Mouse (Mus musculus) hindbrain, embryonic 12.5 days (tissue): ENCODE results near the gene Daam1. TPM values are rescaled to one million over a fixed set of nuclear protein-coding genes. Genes with fewer than 3 reads are reported as not detected.
A peak's percentile ranks its signal among the peaks of the same experiment; 100 is the strongest.

ENCODE experiments used
- ATAC-seq: fragments of 200-750 bp; cut with Nextera tagmentation; 2 replicates; pipeline ENCODE4 v1.8.0; 2017; ENCODE audit warnings: moderate TSS enrichment; ENCODE audit not compliant: low FRiP score
- H3K27ac ChIP-seq: fragments of 300-500 bp; sonication (generic); 2 replicates; pipeline ENCODE4 v1.5.1; 2016; ENCODE audit warnings: mild to moderate bottlenecking
- H3K27me3 ChIP-seq: fragments of 300-500 bp; sonication (generic); 2 replicates; pipeline ENCODE4 v1.6.1; 2016; ENCODE audit warnings: mild to moderate bottlenecking
- H3K36me3 ChIP-seq: fragments of 300-500 bp; sonication (generic); 2 replicates; pipeline ENCODE4 v1.6.1; 2016; ENCODE audit warnings: mild to moderate bottlenecking
- H3K4me1 ChIP-seq: fragments of 300-500 bp; sonication (generic); 2 replicates; pipeline ENCODE4 v1.6.1; 2016
- H3K4me2 ChIP-seq: fragments of 300-500 bp; sonication (generic); replicated peaks from 2 replicates; pipeline ENCODE4 v1.6.1; 2016; ENCODE audit warnings: mild to moderate bottlenecking
- H3K4me3 ChIP-seq: fragments of 300-500 bp; sonication (generic); 2 replicates; pipeline ENCODE4 v1.5.1; 2016; ENCODE audit warnings: mild to moderate bottlenecking
- H3K9ac ChIP-seq: fragments of 300-500 bp; sonication (generic); 2 replicates; pipeline ENCODE4 v1.6.1; 2016; ENCODE audit warnings: mild to moderate bottlenecking, moderate library complexity
- H3K9me3 ChIP-seq: fragments of 300-500 bp; sonication (generic); replicated peaks from 2 replicates; pipeline ENCODE4 v1.6.1; 2016; ENCODE audit warnings: mild to moderate bottlenecking
- WGBS: fragments of 180-500 bp; shearing (Covaris S2); methylation state at CpG from one replicate; pipeline ENCODE4 v1.1.7; 2016; 5-methylcytosine and 5-hydroxymethylcytosine counted together
- polyA plus RNA-seq: library from polyadenylated mRNA; unstranded; fragments of >200 nt; fragmentation: Nextera tagmentation; extraction: Ambion mirVana; gene quantifications from 2 replicates; pipeline ENCODE4 v1.2.1, GENCODE M21; 2016

Daam1 gene
- polyA plus RNA-seq, 1 experiment from 2014 or later: 19.3 TPM

- Histone ChIP-seq H3K9ac (no peak overlapping the region), H3K9me3 (no peaks in the 10 kb centered on the region), H3K36me3 (no peaks in the 10 kb centered on the region), H3K27me3 (no peaks in the 10 kb centered on the region), H3K27ac (no peak overlapping the region), H3K4me2 (no peak overlapping the region), H3K4me3 (no peak overlapping the region), H3K4me1 (no peaks in the 10 kb centered on the region)
- WGBS: 93% methylated on average over 14 of the region's 14 CpGs
- no peak for ATAC-seq
Measured at GRCm38 (mm10) chr12:71812567-71812966, 18.3 kb upstream of the Daam1 start.

- ATAC-seq: no peak
- Histone ChIP-seq H3K9me3 (no peaks in the 10 kb centered on the region), H3K4me1 (no peaks in the 10 kb centered on the region), H3K27ac (no peak overlapping the region), H3K4me3 (no peak overlapping the region), H3K36me3 (no peaks in the 10 kb centered on the region), H3K4me2 (no peak overlapping the region), H3K9ac (no peak overlapping the region), H3K27me3 (no peaks in the 10 kb centered on the region)
- WGBS: 91% methylated on average over 9 of the region's 9 CpGs
Measured at GRCm38 (mm10) chr12:71813251-71813650, 17.6 kb upstream of the Daam1 start.

GRCm38 (mm10) chr12:71813761-71814160 is 17.1 kb upstream of the Daam1 start:
- Histone ChIP-seq H3K9ac (no peak overlapping the region), H3K4me2 (no peak overlapping the region), H3K36me3 (no peaks in the 10 kb centered on the region), H3K27me3 (no peaks in the 10 kb centered on the region), H3K4me3 (no peak overlapping the region), H3K27ac (no peak overlapping the region), H3K9me3 (no peaks in the 10 kb centered on the region), H3K4me1 (no peaks in the 10 kb centered on the region)
- WGBS: 35% methylated on average over 7 of the region's 7 CpGs
- no peak for ATAC-seq

- WGBS: 88% methylated on average over 5 of the region's 5 CpGs
Measured at GRCm38 (mm10) chr12:71820094-71820493, 10.8 kb upstream of the Daam1 start.

GRCm38 (mm10) chr12:71821272-71821671 is 9.6 kb upstream of the Daam1 start:
- 89% methylated on average over 5 of the region's 5 CpGs for WGBS
- H3K27ac ChIP-seq: no peak overlapping the region

More at GRCm38 (mm10) chr12:71820094-71820493, 10.8 kb upstream of the Daam1 start:
- Histone ChIP-seq H3K4me3 (no peak overlapping the region), H3K27ac (no peak overlapping the region), H3K9ac (no peak overlapping the region), H3K27me3 (no peaks in the 10 kb centered on the region), H3K4me2 (no peak overlapping the region), H3K4me1 (no peaks in the 10 kb centered on the region), H3K9me3 (no peaks in the 10 kb centered on the region), H3K36me3 (no peaks in the 10 kb centered on the region)
- no peak for ATAC-seq

GRCm38 (mm10) chr12:71821743-71822142 is 9.1 kb upstream of the Daam1 start:
- H3K9me3 ChIP-seq: no peaks in the 10 kb centered on the region
- ATAC-seq: no peak
- H3K4me3 ChIP-seq: no peak overlapping the region
- 85% methylated on average over 8 of the region's 8 CpGs for WGBS
- H3K27ac ChIP-seq: no peak overlapping the region
- peaks cover 7% of the 10 kb centered on the region; the same call in 1 of the 2 replicates for H3K27me3 ChIP-seq
- H3K36me3 ChIP-seq: no peaks in the 10 kb centered on the region
- H3K4me2 ChIP-seq: no peak overlapping the region
- no peaks in the 10 kb centered on the region for H3K4me1 ChIP-seq
- no peak overlapping the region for H3K9ac ChIP-seq

More at GRCm38 (mm10) chr12:71821272-71821671, 9.6 kb upstream of the Daam1 start:
- H3K4me1 ChIP-seq: no peaks in the 10 kb centered on the region
- no peaks in the 10 kb centered on the region for H3K9me3 ChIP-seq
- no peak overlapping the region for H3K4me3 ChIP-seq
- no peak for ATAC-seq
- H3K36me3 ChIP-seq: no peaks in the 10 kb centered on the region
- peaks cover 7% of the 10 kb centered on the region; the same call in 1 of the 2 replicates for H3K27me3 ChIP-seq
- no peak overlapping the region for H3K4me2 ChIP-seq
- H3K9ac ChIP-seq: no peak overlapping the region

GRCm38 (mm10) chr12:71824927-71825326 is 6.0 kb upstream of the Daam1 start:
- Histone ChIP-seq H3K4me2 (no peak overlapping the region), H3K36me3 (no peaks in the 10 kb centered on the region), H3K4me1 (no peaks in the 10 kb centered on the region), H3K9me3 (no peaks in the 10 kb centered on the region), H3K4me3 (no peak overlapping the region), H3K9ac (no peak overlapping the region), H3K27me3 (peaks cover 10% of the 10 kb centered on the region; the same call in 1 of the 2 replicates), H3K27ac (no peak overlapping the region)
- ATAC-seq: no peak
- 71% methylated on average over 6 of the region's 6 CpGs for WGBS

GRCm38 (mm10) chr12:71830139-71830538 is 739 bp upstream of the Daam1 start:
- H3K4me2 ChIP-seq: peak overlapping the region; percentile 50
- peaks cover 29% of the 10 kb centered on the region for H3K4me1 ChIP-seq
- H3K36me3 ChIP-seq: no peaks in the 10 kb centered on the region
- peaks cover 10% of the 10 kb centered on the region; the same call in 1 of the 2 replicates for H3K27me3 ChIP-seq
- WGBS: 12% methylated on average over 10 of the region's 10 CpGs
- H3K9ac ChIP-seq: peak overlapping the region; percentile 91
- no peak for ATAC-seq
- H3K4me3 ChIP-seq: peak overlapping the region; percentile 67
- H3K9me3 ChIP-seq: no peaks in the 10 kb centered on the region
- H3K27ac ChIP-seq: peak overlapping the region; percentile 30; the same call in 1 of the 2 replicates

GRCm38 (mm10) chr12:71831258-71832087 is 595 bp downstream of the Daam1 start:
- Histone ChIP-seq H3K27ac (peak overlapping the region; percentile 94), H3K4me3 (peak overlapping the region; percentile 67), H3K9ac (peak overlapping the region; percentile 91), H3K36me3 (no peaks in the 10 kb centered on the region), H3K9me3 (no peaks in the 10 kb centered on the region), H3K27me3 (peaks cover 3% of the 10 kb centered on the region; the same call in 1 of the 2 replicates), H3K4me2 (peak overlapping the region; percentile 85), H3K4me1 (peaks cover 29% of the 10 kb centered on the region)
- 2% methylated on average over 47 of the region's 59 CpGs for WGBS
- peak; percentile 49 for ATAC-seq

GRCm38 (mm10) chr12:71832225-71832624 is 1.3 kb downstream of the Daam1 start:
- peak overlapping the region; percentile 67 for H3K4me3 ChIP-seq
- H3K9ac ChIP-seq: peak overlapping the region; percentile 91
- WGBS: under 1% methylated on average over 12 of the region's 12 CpGs
- H3K27me3 ChIP-seq: peaks cover 3% of the 10 kb centered on the region; the same call in 1 of the 2 replicates
- H3K4me2 ChIP-seq: peak overlapping the region; percentile 85
- H3K27ac ChIP-seq: peak overlapping the region; percentile 94
- H3K4me1 ChIP-seq: peaks cover 30% of the 10 kb centered on the region
- no peaks in the 10 kb centered on the region for H3K36me3 ChIP-seq
- no peaks in the 10 kb centered on the region for H3K9me3 ChIP-seq
- ATAC-seq: 0 out of 2 replicates have a peak, but pooled peaks have one; percentile 21

- Histone ChIP-seq H3K9me3 (no peaks in the 10 kb centered on the region), H3K36me3 (no peaks in the 10 kb centered on the region), H3K4me3 (no peak overlapping the region), H3K27ac (no peak overlapping the region), H3K9ac (no peak overlapping the region), H3K27me3 (no peaks in the 10 kb centered on the region), H3K4me1 (peaks cover 47% of the 10 kb centered on the region), H3K4me2 (no peak overlapping the region; the same call in 1 of the 2 replicates)
- WGBS: 63% methylated on average over 7 of the region's 7 CpGs
- no peak for ATAC-seq
Measured at GRCm38 (mm10) chr12:71834041-71834440, 3.2 kb downstream of the Daam1 start.

- Histone ChIP-seq H3K4me3 (no peak overlapping the region), H3K27me3 (no peaks in the 10 kb centered on the region), H3K4me1 (peaks cover 59% of the 10 kb centered on the region), H3K9ac (no peak overlapping the region), H3K36me3 (no peaks in the 10 kb centered on the region), H3K27ac (no peak overlapping the region), H3K4me2 (no peak overlapping the region), H3K9me3 (no peaks in the 10 kb centered on the region)
- no peak for ATAC-seq
- WGBS: 86% methylated on average over 5 of the region's 5 CpGs
Measured at GRCm38 (mm10) chr12:71835966-71836668, 5.2 kb downstream of the Daam1 start.
